Mouse (Mus musculus) limb, embryonic 10.5 days (tissue): Measurements from ENCODE around the gene Pla2g15. TPM values are rescaled to one million over a fixed set of nuclear protein-coding genes. Genes with fewer than 3 reads are reported as not detected.
A peak's percentile ranks its signal among the peaks of the same experiment; 100 is the strongest.

ENCODE experiments used
- DNase-seq: peaks from one replicate; pipeline ENCODE4 v3.0.0-alpha.2; 2017; ENCODE audit warnings: low spot score
- H3K27ac ChIP-seq: fragments of 300-500 bp; sonication (generic); 2 replicates; pipeline ENCODE4 v1.5.1; 2016; ENCODE audit warnings: mild to moderate bottlenecking
- H3K27me3 ChIP-seq: fragments of 300-500 bp; sonication (generic); 2 replicates; pipeline ENCODE4 v1.6.1; 2016; ENCODE audit warnings: low read depth, mild to moderate bottlenecking; ENCODE audit not compliant: poor library complexity, severe bottlenecking
- H3K36me3 ChIP-seq: fragments of 300-500 bp; sonication (generic); 2 replicates; pipeline ENCODE4 v1.6.1; 2016; ENCODE audit warnings: mild to moderate bottlenecking, moderate library complexity
- H3K4me1 ChIP-seq: fragments of 300-500 bp; sonication (generic); 2 replicates; pipeline ENCODE4 v1.6.1; 2016
- H3K4me3 ChIP-seq: fragments of 300-500 bp; sonication (generic); 2 replicates; pipeline ENCODE4 v1.5.1; 2016; ENCODE audit warnings: mild to moderate bottlenecking, moderate library complexity
- H3K9me3 ChIP-seq: fragments of 300-500 bp; sonication (generic); replicated peaks from 2 replicates; pipeline ENCODE4 v1.6.1; 2016; ENCODE audit warnings: mild to moderate bottlenecking
- WGBS: fragments of 180-500 bp; shearing (Covaris S2); methylation state at CpG from one replicate; pipeline ENCODE4 v1.1.7; 2016; 5-methylcytosine and 5-hydroxymethylcytosine counted together
- polyA plus RNA-seq: library from polyadenylated mRNA; unstranded; fragments of >200 nt; fragmentation: Nextera tagmentation; extraction: Ambion mirVana; gene quantifications from 2 replicates; pipeline ENCODE4 v1.2.1, GENCODE M21; 2016

The Pla2g15 gene
- polyA plus RNA-seq, 1 experiment from 2014 or later: 13.4 TPM

DNA sequence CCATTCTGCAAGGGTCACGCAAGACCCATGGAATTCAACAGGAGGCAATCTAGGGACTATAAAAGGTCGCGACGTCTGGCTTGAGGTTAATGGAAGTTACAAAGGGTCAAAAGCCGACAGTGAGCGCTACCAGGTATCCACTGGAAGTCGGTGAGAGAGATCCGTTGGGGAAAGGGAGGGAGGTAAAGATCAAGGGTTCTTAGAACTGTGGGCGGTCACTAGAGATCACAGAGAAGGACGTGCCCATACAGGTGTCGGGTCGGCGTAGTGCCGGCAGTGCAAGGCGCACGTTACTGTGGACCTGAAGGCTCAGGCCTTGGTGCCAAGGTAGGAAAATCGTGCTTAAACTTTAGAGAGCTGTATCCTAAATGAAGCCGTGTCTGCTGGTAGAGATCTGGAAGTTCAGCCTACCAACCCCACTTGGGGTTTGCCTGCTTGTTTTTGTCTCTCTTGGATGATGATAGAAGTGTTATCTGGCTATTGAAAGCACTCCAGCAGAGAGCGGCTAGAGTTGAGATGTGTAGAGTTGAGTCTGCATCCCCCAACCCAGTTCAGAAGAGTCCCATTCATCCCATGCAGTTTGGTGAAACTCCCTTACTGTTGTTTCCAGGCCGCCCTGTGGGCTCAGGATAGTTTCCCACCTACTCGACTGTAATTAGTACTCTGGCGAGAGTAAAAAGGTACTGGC, 12.8 kb upstream of the Pla2g15 start:
- DNase-seq: peak; percentile 40
- Histone ChIP-seq H3K36me3 (peaks cover 16% of the 10 kb centered on the region), H3K4me3 (peak overlapping the region; percentile 63), H3K9me3 (no peaks in the 10 kb centered on the region), H3K4me1 (peaks cover 44% of the 10 kb centered on the region), H3K27me3 (peaks cover 77% of the 10 kb centered on the region), H3K27ac (peak overlapping the region; percentile 67)
- 4% methylated on average over 22 of the region's 22 CpGs for WGBS

- Histone ChIP-seq H3K36me3 (peaks cover 9% of the 10 kb centered on the region), H3K9me3 (no peaks in the 10 kb centered on the region), H3K4me3 (peak overlapping the region; percentile 63), H3K27ac (peak overlapping the region; percentile 67; the same call in 1 of the 2 replicates), H3K4me1 (peaks cover 44% of the 10 kb centered on the region), H3K27me3 (peaks cover 71% of the 10 kb centered on the region)
- under 1% methylated on average over 24 of the region's 24 CpGs for WGBS
- peak; percentile 83 for DNase-seq
These were observed 12.2 kb upstream of the Pla2g15 start for GRCm38 (mm10) chr8:106137906-106138477.

DNA sequence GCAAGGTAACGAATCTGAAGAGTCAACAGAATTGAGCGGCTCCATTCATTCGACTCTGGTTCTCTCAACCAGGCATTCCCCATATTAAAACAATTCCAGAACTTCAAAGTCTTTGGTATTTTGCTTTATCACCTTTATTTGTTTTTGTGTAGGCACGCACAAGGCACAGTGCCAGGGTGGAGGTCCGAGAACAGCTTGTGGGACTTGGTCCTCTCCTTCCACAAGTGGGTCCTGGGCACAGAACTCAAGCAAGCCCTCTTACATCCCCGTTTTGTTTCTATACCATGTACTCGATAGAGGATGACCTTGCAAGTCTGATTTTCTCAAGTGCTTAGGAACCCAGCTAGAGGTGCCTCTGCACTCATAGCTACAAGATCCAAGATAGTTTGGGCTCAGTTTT, 11.6 kb upstream of the Pla2g15 start:
- Histone ChIP-seq H3K27ac (peak overlapping the region; percentile 67; the same call in 1 of the 2 replicates), H3K4me1 (peaks cover 41% of the 10 kb centered on the region), H3K9me3 (no peaks in the 10 kb centered on the region), H3K27me3 (peaks cover 64% of the 10 kb centered on the region), H3K4me3 (peak overlapping the region; percentile 63), H3K36me3 (0 out of 2 replicates have a peak, but pooled peaks cover 4% of the 10 kb centered on the region)
- 17% methylated on average over 7 of the region's 7 CpGs for WGBS
- no peak for DNase-seq

DNA sequence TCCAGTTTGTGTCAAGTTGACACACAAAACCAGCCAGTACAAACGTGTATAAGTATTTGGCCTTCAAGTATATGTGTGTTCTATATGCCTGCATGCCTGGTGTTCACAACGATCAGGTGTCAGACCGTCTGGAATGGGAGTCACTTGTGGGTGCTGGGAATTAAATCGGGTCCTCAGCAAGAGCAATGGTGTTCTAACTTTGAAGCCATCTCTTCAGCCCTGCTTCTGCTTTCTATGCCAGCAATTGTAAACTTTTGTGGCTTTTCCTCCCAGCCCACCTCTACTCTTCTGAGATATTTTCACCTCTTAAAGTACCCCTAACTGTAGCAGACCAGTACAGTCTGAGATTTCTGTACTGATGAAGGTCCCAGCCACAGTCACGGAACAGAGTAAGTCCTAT, 10.0 kb upstream of the Pla2g15 start:
- H3K9me3 ChIP-seq: no peaks in the 10 kb centered on the region
- H3K27me3 ChIP-seq: peaks cover 49% of the 10 kb centered on the region
- no peaks in the 10 kb centered on the region for H3K36me3 ChIP-seq
- no peak overlapping the region for H3K27ac ChIP-seq
- no peak for DNase-seq
- H3K4me1 ChIP-seq: peaks cover 35% of the 10 kb centered on the region
- no peak overlapping the region for H3K4me3 ChIP-seq
- WGBS: 72% methylated on average over 5 of the region's 5 CpGs

DNA sequence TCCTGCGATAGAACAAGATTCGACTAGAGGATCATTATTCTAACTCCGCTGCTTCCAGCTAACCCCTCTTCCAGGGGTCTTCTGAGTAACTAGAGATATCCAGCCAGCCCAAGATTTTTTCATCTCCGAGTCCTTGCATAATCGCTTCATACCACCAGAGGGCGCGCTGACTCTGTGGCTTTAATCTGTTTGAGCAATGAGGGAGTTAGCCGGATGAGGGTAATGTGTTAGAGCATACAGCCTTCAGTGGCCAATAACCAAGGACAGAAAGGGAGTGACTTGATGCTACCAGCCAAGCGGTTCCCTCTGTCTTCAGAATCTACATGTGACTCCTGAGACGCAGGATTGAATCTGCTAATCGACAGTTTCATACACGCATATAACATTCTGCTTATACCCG, 9.4 kb upstream of the Pla2g15 start:
- Histone ChIP-seq H3K9me3 (no peaks in the 10 kb centered on the region), H3K27ac (no peak overlapping the region), H3K4me3 (no peak overlapping the region), H3K36me3 (no peaks in the 10 kb centered on the region), H3K4me1 (peaks cover 30% of the 10 kb centered on the region), H3K27me3 (peaks cover 43% of the 10 kb centered on the region)
- DNase-seq: peak; percentile 92
- 20% methylated on average over 13 of the region's 13 CpGs for WGBS

GRCm38 (mm10) chr8:106145331-106145730, 4.9 kb upstream of the Pla2g15 start:
- H3K4me3 ChIP-seq: no peak overlapping the region
- no peaks in the 10 kb centered on the region for H3K36me3 ChIP-seq
- DNase-seq: no peak
- no peaks in the 10 kb centered on the region for H3K27me3 ChIP-seq
- H3K9me3 ChIP-seq: no peaks in the 10 kb centered on the region
- WGBS: 96% methylated on average over 2 of the region's 2 CpGs
- H3K4me1 ChIP-seq: peaks cover 5% of the 10 kb centered on the region
- H3K27ac ChIP-seq: no peak overlapping the region

- peaks cover 12% of the 10 kb centered on the region for H3K4me1 ChIP-seq
- 91% methylated on average over 4 of the region's 4 CpGs for WGBS
- H3K27ac ChIP-seq: no peak overlapping the region
- no peak for DNase-seq
- no peaks in the 10 kb centered on the region for H3K9me3 ChIP-seq
- H3K27me3 ChIP-seq: no peaks in the 10 kb centered on the region
- no peak overlapping the region for H3K4me3 ChIP-seq
- no peaks in the 10 kb centered on the region for H3K36me3 ChIP-seq
These were observed 4.2 kb upstream of the Pla2g15 start for GRCm38 (mm10) chr8:106146014-106146413.

GRCm38 (mm10) chr8:106147868-106148565, 2.2 kb upstream of the Pla2g15 start:
- no peaks in the 10 kb centered on the region for H3K27me3 ChIP-seq
- H3K4me1 ChIP-seq: peaks cover 14% of the 10 kb centered on the region
- H3K9me3 ChIP-seq: no peaks in the 10 kb centered on the region
- no peak overlapping the region for H3K27ac ChIP-seq
- no peak overlapping the region for H3K4me3 ChIP-seq
- no peaks in the 10 kb centered on the region for H3K36me3 ChIP-seq
- DNase-seq: no peak
- WGBS: 85% methylated on average over 6 of the region's 6 CpGs

DNA sequence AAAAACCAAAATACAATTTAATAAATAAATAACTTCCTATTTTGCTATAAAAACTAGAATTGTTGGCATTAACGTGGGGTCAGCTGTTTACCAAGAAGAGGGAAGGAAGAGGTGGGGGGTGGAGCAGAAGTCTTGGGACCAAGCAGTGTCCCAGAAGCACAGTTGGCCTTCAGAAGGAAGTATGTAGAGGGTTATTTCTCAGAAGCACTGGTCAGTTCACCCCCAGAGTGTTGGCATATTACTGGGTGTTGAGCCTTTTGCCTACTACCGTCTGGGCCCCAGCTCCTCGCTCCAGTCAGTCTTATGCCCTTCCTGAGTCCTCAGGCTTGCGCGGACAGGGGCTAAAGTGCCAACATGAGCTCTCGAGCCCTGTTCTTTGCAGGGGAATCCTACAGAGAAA, 1.2 kb upstream of the Pla2g15 start:
- Histone ChIP-seq H3K4me1 (peaks cover 14% of the 10 kb centered on the region), H3K27me3 (no peaks in the 10 kb centered on the region), H3K27ac (no peak overlapping the region), H3K9me3 (no peaks in the 10 kb centered on the region), H3K36me3 (peaks cover 4% of the 10 kb centered on the region; the same call in 1 of the 2 replicates), H3K4me3 (no peak overlapping the region)
- no peak for DNase-seq
- 92% methylated on average over 6 of the region's 6 CpGs for WGBS

GRCm38 (mm10) chr8:106150653-106151000, 428 bp downstream of the Pla2g15 start:
- WGBS: 22% methylated on average over 8 of the region's 8 CpGs
- Histone ChIP-seq H3K4me3 (peak overlapping the region; percentile 75), H3K27ac (peak overlapping the region; percentile 80), H3K27me3 (no peaks in the 10 kb centered on the region), H3K36me3 (peaks cover 16% of the 10 kb centered on the region), H3K9me3 (no peaks in the 10 kb centered on the region), H3K4me1 (peaks cover 14% of the 10 kb centered on the region)
- DNase-seq: no peak

DNA sequence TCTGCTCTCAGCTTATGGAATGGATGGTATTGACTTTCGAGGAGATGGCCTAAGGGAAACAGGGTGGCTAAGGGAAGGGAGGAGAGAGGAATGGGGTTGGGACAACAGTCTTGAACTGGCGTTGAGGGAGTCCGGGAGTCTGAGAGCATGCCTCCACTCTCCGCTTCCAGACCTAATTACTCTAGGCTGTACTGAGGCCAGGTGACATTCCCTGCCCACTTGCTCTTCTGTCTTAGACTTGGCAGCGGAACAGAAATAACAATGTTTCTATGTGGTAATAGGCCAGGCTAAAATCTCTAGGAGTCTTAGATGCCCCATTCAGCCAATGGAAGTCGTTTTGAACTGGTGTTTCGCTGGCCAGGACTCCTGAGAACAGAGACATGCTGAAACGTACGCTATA, 842 bp downstream of the Pla2g15 start:
- no peak for DNase-seq
- 86% methylated on average over 9 of the region's 9 CpGs for WGBS
- no peaks in the 10 kb centered on the region for H3K27me3 ChIP-seq
- peak overlapping the region; percentile 75 for H3K4me3 ChIP-seq
- no peak overlapping the region for H3K27ac ChIP-seq
- H3K36me3 ChIP-seq: peaks cover 18% of the 10 kb centered on the region
- H3K9me3 ChIP-seq: no peaks in the 10 kb centered on the region
- H3K4me1 ChIP-seq: peaks cover 14% of the 10 kb centered on the region

DNA sequence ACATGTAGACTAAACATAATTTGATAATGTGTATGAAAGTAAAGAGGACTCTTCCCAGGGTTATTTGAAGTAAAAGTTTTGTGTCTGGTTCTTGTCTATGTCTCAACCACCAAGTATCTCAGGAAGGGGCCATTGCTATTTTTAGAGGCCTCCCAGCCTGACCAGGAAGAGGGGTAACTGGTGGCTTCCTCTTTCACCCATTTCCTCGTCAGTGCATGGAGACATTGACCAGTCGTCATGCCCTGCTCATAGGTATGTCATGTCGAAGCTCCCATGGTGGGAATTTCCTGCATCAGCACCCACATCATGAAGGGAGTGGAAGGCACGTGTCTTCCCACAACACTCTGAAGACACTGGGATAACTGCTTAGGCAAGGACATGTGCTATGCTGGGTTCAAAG, 2.7 kb downstream of the Pla2g15 start:
- H3K36me3 ChIP-seq: peaks cover 27% of the 10 kb centered on the region
- 85% methylated on average over 4 of the region's 4 CpGs for WGBS

DNA sequence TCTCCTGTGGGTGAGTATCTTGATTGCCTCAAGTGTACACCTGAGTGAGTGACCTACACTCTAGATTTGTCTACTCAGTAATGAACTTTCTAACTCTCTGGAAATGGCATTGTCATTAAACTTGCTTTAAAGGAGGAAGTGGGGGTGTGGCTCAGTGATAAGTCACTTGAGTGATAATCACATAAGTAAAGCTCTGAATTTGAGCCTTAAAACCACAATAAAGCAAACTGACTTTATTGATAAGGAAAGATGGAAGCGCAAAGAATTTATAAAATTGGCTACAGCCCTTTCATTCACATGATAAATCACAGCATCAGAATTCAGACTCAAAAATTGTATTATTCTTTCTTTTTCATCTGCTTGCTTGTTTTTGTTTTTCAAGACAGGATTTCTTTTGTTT, 7.2 kb downstream of the Pla2g15 start:
- 98% methylated on average over 1 of the region's 1 CpGs for WGBS
- no peak overlapping the region for H3K4me3 ChIP-seq
- H3K4me1 ChIP-seq: no peaks in the 10 kb centered on the region
- peaks cover 65% of the 10 kb centered on the region for H3K36me3 ChIP-seq
- no peaks in the 10 kb centered on the region for H3K27me3 ChIP-seq
- H3K27ac ChIP-seq: no peak overlapping the region
- H3K9me3 ChIP-seq: no peaks in the 10 kb centered on the region
- no peak for DNase-seq

More for the DNA sequence above, 2.7 kb downstream of the Pla2g15 start:
- H3K27ac ChIP-seq: no peak overlapping the region
- no peak for DNase-seq
- H3K4me3 ChIP-seq: no peak overlapping the region
- H3K4me1 ChIP-seq: peaks cover 14% of the 10 kb centered on the region
- H3K9me3 ChIP-seq: no peaks in the 10 kb centered on the region
- H3K27me3 ChIP-seq: no peaks in the 10 kb centered on the region
